Mouse (Mus musculus) T-cell, adult 2 months (primary cell): Measurements from ENCODE around the gene 1700013G24Rik.

ENCODE experiments used
- DNase-seq: peaks from one replicate; pipeline ENCODE4 v3.0.0; 2022; ENCODE audit warnings: low spot score

1700013G24Rik gene

GRCm38 (mm10) chr4:137476065-137476760, 23.1 kb downstream of the 1700013G24Rik start:
- DNase-seq, result no peak

- DNase-seq, result no peak
Observed at GRCm38 (mm10) chr4:137476761-137477237, 23.7 kb downstream of the 1700013G24Rik start.

GRCm38 (mm10) chr4:137477611-137478010, 24.5 kb downstream of the 1700013G24Rik start:
- DNase-seq, result no peak

GRCm38 (mm10) chr4:137478306-137478705, 25.2 kb downstream of the 1700013G24Rik start:
- no peak for DNase-seq

- no peak for DNase-seq
Observed at GRCm38 (mm10) chr4:137479757-137480156, 26.7 kb downstream of the 1700013G24Rik start.

- DNase-seq, result no peak
Observed at GRCm38 (mm10) chr4:137480191-137480992, 27.3 kb downstream of the 1700013G24Rik start.

- DNase-seq, result no peak
Observed at GRCm38 (mm10) chr4:137480993-137481340, 27.9 kb downstream of the 1700013G24Rik start.

- DNase-seq, result no peak
Observed at GRCm38 (mm10) chr4:137481381-137482030, 28.4 kb downstream of the 1700013G24Rik start.

- DNase-seq, result no peak
Observed at GRCm38 (mm10) chr4:137483871-137484270, 30.8 kb downstream of the 1700013G24Rik start.

GRCm38 (mm10) chr4:137484586-137484985, 31.5 kb downstream of the 1700013G24Rik start:
- DNase-seq, result no peak

GRCm38 (mm10) chr4:137485258-137485960, 32.3 kb downstream of the 1700013G24Rik start:
- no peak for DNase-seq

- DNase-seq, result no peak
Observed at GRCm38 (mm10) chr4:137486081-137487014, 33.3 kb downstream of the 1700013G24Rik start.

- no peak for DNase-seq
Observed at GRCm38 (mm10) chr4:137487286-137488000, 34.4 kb downstream of the 1700013G24Rik start.

- DNase-seq, result no peak
Observed at GRCm38 (mm10) chr4:137488038-137488437, 35.0 kb downstream of the 1700013G24Rik start.

- DNase-seq, result no peak
Observed at GRCm38 (mm10) chr4:137488571-137489303, 35.7 kb downstream of the 1700013G24Rik start.

GRCm38 (mm10) chr4:137489996-137490395, 36.9 kb downstream of the 1700013G24Rik start:
- no peak for DNase-seq

- DNase-seq, result no peak
Observed at GRCm38 (mm10) chr4:137492563-137492962, 39.5 kb downstream of the 1700013G24Rik start.

GRCm38 (mm10) chr4:137493187-137493586, 40.1 kb downstream of the 1700013G24Rik start:
- no peak for DNase-seq

GRCm38 (mm10) chr4:137494751-137495500, 41.8 kb downstream of the 1700013G24Rik start:
- DNase-seq, result no peak
